Mouse (Mus musculus): ENCODE data around the gene Tpm4. TPM values are rescaled to one million over a fixed set of nuclear protein-coding genes. Genes with fewer than 3 reads are reported as not detected.
A peak's percentile ranks its signal among the peaks of the same experiment; 100 is the strongest.

Tpm4 gene
- polyA plus RNA-seq, 1 experiment from 2014 or later = 214 TPM

DNA sequence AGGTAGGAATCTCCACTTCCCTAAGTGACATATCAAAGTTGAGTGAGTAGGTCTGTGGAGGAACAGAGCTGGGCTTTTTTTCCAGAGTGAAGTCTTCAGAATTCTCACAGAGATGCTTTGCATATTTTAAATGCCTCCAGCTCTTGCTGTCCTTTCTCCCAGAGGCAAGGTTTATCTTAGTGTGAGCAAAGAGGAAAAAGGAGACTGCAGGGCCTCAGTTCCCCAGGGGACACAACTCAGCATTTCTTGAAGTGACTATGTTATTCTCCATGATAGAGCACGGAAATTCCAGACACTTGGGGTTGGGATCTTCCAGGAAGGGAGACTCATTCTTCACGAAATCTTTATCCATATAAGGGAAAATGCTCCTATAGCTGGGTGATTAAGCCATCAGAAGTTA is 12.5 kb downstream of the Tpm4 start:
- H3K36me3 ChIP-seq (ENCODE audit: control insufficient read depth, insufficient read depth) = peaks cover 25% of the 10 kb centered on the region
- ATAC-seq = no peak
- no peaks in the 10 kb centered on the region for H3K9me3 ChIP-seq (ENCODE audit: control insufficient read depth, low read length)
- no peak overlapping the region for H3K4me3 ChIP-seq (replicated peaks; ENCODE audit: low read length)
- no peak overlapping the region for H3K4me2 ChIP-seq (ENCODE audit: low read length)
- H3K9ac ChIP-seq (replicated peaks; ENCODE audit: low read depth, low read length) = no peak overlapping the region
- no peaks in the 10 kb centered on the region for H3K4me1 ChIP-seq (replicated peaks; ENCODE audit: control insufficient read depth, insufficient read depth, low read length)
- H3K27ac ChIP-seq (ENCODE audit: low read length) = no peak overlapping the region
- WGBS = 91% methylated on average over 2 of the region's 2 CpGs
- H3K27me3 ChIP-seq (replicated peaks; ENCODE audit: control insufficient read depth, insufficient read depth, low read length) = no peaks in the 10 kb centered on the region

DNA sequence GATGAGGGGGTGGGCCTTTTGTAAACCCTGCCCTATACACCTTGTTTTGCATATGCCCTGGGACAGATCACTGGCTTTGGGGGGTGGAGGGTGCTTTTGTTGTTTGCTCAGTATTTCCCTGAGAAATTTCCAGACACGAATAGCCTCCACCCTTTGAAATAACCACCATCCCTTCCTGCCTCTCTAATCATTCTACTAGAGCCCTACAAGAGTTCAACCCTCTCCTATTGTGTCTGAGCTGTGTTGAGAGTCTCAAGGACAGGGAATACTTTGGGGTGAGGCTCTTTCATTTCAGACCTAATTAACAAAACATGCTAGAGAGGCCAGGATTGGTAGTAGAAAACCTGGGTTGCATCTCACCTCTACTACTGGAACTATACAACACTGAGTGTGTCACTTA is 14.3 kb downstream of the Tpm4 start:
- H3K36me3 ChIP-seq (ENCODE audit: control insufficient read depth, insufficient read depth) = peaks cover 23% of the 10 kb centered on the region

DNA sequence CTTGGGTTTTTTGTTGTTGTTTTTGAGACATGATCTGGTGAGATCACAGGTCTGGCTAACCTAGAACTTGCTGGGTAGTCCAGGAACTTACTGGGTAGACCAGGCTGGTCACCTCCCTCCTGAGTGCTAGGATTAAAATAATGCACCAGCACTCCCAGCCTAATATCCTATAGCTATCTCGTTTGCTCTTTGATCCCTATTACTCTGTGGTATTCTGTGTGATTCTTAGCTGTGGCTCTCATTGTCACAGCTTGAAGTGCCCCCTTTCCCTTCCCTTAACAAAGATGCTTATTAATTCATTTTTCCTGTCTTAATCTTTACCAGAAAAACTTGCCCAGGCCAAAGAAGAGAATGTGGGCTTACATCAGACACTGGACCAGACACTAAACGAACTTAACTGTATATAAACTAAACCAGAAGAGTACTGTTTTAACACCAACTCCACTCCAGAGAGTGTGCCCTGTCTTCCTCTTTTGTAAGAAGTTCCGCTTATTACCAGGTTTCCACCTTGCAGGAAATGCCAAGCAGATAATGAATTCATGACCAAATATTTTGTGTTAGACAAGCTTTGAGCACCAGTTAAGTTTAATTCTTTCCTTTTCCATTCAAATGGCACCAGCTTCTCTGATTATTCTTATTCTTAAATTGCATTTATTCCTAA is 16.8 kb downstream of the Tpm4 start:
- no peak for ATAC-seq
- peaks cover 15% of the 10 kb centered on the region for H3K36me3 ChIP-seq (ENCODE audit: control insufficient read depth, insufficient read depth)
- no peak overlapping the region for H3K4me2 ChIP-seq (ENCODE audit: low read length)
- no peak overlapping the region for H3K9ac ChIP-seq (replicated peaks; ENCODE audit: low read depth, low read length)
- H3K27ac ChIP-seq (ENCODE audit: low read length) = no peak overlapping the region
- H3K4me3 ChIP-seq (replicated peaks; ENCODE audit: low read length) = no peak overlapping the region
- no peaks in the 10 kb centered on the region for H3K27me3 ChIP-seq (replicated peaks; ENCODE audit: control insufficient read depth, insufficient read depth, low read length)
- no peaks in the 10 kb centered on the region for H3K4me1 ChIP-seq (replicated peaks; ENCODE audit: control insufficient read depth, insufficient read depth, low read length)
- H3K9me3 ChIP-seq (ENCODE audit: control insufficient read depth, low read length) = no peaks in the 10 kb centered on the region
- WGBS = 82% methylated on average over 3 of the region's 3 CpGs

More for the DNA sequence above, 14.3 kb downstream of the Tpm4 start:
- Histone ChIP-seq H3K27ac (ENCODE audit: low read length) (no peak overlapping the region), H3K27me3 (replicated peaks; ENCODE audit: control insufficient read depth, insufficient read depth, low read length) (no peaks in the 10 kb centered on the region), H3K9me3 (ENCODE audit: control insufficient read depth, low read length) (no peaks in the 10 kb centered on the region), H3K4me2 (ENCODE audit: low read length) (no peak overlapping the region), H3K4me1 (replicated peaks; ENCODE audit: control insufficient read depth, insufficient read depth, low read length) (no peaks in the 10 kb centered on the region), H3K4me3 (replicated peaks; ENCODE audit: low read length) (no peak overlapping the region), H3K9ac (replicated peaks; ENCODE audit: low read depth, low read length) (no peak overlapping the region)
- 86% methylated on average over 1 of the region's 1 CpGs for WGBS
- ATAC-seq = no peak

DNA sequence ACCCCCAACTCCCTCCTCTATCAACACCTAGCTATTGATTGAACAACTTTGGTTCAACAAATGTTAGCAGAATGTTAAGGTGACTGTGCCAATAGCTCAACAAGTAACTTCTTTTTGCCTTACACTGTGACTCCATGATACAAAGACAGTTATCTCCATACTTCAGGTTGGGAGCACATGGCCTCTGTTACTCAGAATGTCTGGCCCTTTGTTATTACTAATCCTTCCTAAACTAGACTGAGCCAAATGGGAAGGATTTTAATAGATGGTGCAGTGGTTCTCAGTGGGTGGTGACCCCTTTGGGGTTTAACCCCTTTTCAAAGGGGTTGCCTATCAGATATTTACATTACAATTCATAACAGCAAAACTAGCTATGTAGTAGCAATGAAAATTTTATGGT is 18.6 kb downstream of the Tpm4 start:
- no peak overlapping the region for H3K4me3 ChIP-seq (replicated peaks; ENCODE audit: low read length)
- H3K4me1 ChIP-seq (replicated peaks; ENCODE audit: control insufficient read depth, insufficient read depth, low read length) = no peaks in the 10 kb centered on the region
- no peak overlapping the region for H3K9ac ChIP-seq (replicated peaks; ENCODE audit: low read depth, low read length)
- H3K27me3 ChIP-seq (replicated peaks; ENCODE audit: control insufficient read depth, insufficient read depth, low read length) = no peaks in the 10 kb centered on the region
- ATAC-seq = no peak
- peaks cover 7% of the 10 kb centered on the region for H3K36me3 ChIP-seq (ENCODE audit: control insufficient read depth, insufficient read depth)
- H3K4me2 ChIP-seq (ENCODE audit: low read length) = no peak overlapping the region
- no peak overlapping the region for H3K27ac ChIP-seq (ENCODE audit: low read length)
- no peaks in the 10 kb centered on the region for H3K9me3 ChIP-seq (ENCODE audit: control insufficient read depth, low read length)

DNA sequence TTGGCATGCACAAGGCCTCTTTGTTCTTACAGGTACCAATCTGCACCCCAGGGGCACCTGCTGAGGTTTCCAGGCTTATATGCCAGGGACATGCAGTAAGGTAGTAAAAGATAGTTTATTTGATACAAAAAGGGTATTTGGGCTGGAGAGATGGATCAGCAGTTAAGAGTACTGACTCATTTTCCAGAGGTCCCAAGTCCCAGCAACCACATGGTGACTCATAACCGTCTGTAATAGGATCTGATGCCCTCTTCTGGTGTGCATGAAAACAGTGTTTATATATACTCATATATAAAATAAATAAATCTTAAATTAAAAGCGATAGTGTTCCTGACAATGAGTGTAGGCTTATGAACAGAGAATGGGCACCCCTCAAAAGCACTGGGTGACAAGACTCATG is 23.3 kb downstream of the Tpm4 start:
- no peak overlapping the region for H3K9ac ChIP-seq (replicated peaks; ENCODE audit: low read depth, low read length)
- H3K4me2 ChIP-seq (ENCODE audit: low read length) = no peak overlapping the region
- ATAC-seq = no peak
- H3K36me3 ChIP-seq (ENCODE audit: control insufficient read depth, insufficient read depth) = no peaks in the 10 kb centered on the region
- peaks cover 17% of the 10 kb centered on the region for H3K4me1 ChIP-seq (replicated peaks; ENCODE audit: control insufficient read depth, insufficient read depth, low read length)
- H3K4me3 ChIP-seq (replicated peaks; ENCODE audit: low read length) = no peak overlapping the region
- WGBS = 83% methylated on average over 2 of the region's 2 CpGs
- no peaks in the 10 kb centered on the region for H3K27me3 ChIP-seq (replicated peaks; ENCODE audit: control insufficient read depth, insufficient read depth, low read length)
- H3K9me3 ChIP-seq (ENCODE audit: control insufficient read depth, low read length) = no peaks in the 10 kb centered on the region
- H3K27ac ChIP-seq (ENCODE audit: low read length) = no peak overlapping the region

DNA sequence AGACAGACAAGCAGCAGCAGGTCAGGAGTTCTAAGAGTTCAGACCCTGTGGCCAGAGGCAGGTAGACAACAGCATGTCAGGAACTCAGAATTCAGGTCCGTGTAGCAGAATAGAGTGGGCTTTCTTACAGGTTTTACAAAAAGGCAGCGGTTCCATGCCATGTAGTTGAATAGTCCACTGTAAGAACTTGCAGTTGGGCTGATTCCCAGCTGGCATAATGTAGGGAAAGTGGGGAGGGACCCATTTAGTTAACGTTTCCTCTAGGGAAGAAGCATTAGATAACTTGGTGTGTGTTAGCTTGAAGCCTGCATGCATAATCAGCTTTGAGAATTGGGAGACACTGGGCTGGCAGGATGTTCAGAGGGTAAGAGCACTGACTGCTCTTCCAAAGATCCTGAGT is 24.0 kb downstream of the Tpm4 start:
- H3K4me2 ChIP-seq (ENCODE audit: low read length) = no peak overlapping the region
- WGBS = 61% methylated on average over 3 of the region's 3 CpGs
- no peak overlapping the region for H3K27ac ChIP-seq (ENCODE audit: low read length)
- no peak for ATAC-seq
- H3K4me1 ChIP-seq (replicated peaks; ENCODE audit: control insufficient read depth, insufficient read depth, low read length) = peaks cover 17% of the 10 kb centered on the region
- no peak overlapping the region for H3K4me3 ChIP-seq (replicated peaks; ENCODE audit: low read length)
- H3K36me3 ChIP-seq (ENCODE audit: control insufficient read depth, insufficient read depth) = no peaks in the 10 kb centered on the region
- no peaks in the 10 kb centered on the region for H3K9me3 ChIP-seq (ENCODE audit: control insufficient read depth, low read length)
- no peaks in the 10 kb centered on the region for H3K27me3 ChIP-seq (replicated peaks; ENCODE audit: control insufficient read depth, insufficient read depth, low read length)
- no peak overlapping the region for H3K9ac ChIP-seq (replicated peaks; ENCODE audit: low read depth, low read length)

DNA sequence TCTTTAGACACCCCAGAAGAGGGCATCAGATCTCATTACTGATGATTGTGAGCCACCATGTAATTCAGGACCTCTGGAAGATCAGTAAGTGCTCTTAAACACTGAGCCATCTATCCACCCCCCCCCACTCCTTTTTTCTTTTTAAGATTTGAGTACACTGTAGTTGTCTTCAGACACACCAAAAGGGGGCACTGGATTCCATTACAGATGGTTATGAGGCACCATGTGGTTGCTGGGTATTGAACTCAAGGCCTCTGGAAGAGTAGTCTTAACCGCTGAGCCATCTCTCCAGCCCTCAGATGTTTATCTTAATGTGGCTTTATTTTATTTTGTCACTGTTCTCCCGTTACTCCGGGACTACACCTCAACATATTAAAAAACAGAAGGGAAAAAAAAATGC is 25.2 kb downstream of the Tpm4 start:
- 69% methylated on average over 3 of the region's 3 CpGs for WGBS
- H3K4me2 ChIP-seq (ENCODE audit: low read length) = peak overlapping the region; percentile 68
- H3K27me3 ChIP-seq (replicated peaks; ENCODE audit: control insufficient read depth, insufficient read depth, low read length) = no peaks in the 10 kb centered on the region
- H3K9ac ChIP-seq (replicated peaks; ENCODE audit: low read depth, low read length) = no peak overlapping the region; the same call in 1 of the 2 replicates
- H3K4me3 ChIP-seq (replicated peaks; ENCODE audit: low read length) = peak overlapping the region; percentile 49
- no peak overlapping the region for H3K27ac ChIP-seq (ENCODE audit: low read length)
- peaks cover 17% of the 10 kb centered on the region for H3K4me1 ChIP-seq (replicated peaks; ENCODE audit: control insufficient read depth, insufficient read depth, low read length)
- ATAC-seq = no peak
- H3K9me3 ChIP-seq (ENCODE audit: control insufficient read depth, low read length) = no peaks in the 10 kb centered on the region
- H3K36me3 ChIP-seq (ENCODE audit: control insufficient read depth, insufficient read depth) = no peaks in the 10 kb centered on the region

DNA sequence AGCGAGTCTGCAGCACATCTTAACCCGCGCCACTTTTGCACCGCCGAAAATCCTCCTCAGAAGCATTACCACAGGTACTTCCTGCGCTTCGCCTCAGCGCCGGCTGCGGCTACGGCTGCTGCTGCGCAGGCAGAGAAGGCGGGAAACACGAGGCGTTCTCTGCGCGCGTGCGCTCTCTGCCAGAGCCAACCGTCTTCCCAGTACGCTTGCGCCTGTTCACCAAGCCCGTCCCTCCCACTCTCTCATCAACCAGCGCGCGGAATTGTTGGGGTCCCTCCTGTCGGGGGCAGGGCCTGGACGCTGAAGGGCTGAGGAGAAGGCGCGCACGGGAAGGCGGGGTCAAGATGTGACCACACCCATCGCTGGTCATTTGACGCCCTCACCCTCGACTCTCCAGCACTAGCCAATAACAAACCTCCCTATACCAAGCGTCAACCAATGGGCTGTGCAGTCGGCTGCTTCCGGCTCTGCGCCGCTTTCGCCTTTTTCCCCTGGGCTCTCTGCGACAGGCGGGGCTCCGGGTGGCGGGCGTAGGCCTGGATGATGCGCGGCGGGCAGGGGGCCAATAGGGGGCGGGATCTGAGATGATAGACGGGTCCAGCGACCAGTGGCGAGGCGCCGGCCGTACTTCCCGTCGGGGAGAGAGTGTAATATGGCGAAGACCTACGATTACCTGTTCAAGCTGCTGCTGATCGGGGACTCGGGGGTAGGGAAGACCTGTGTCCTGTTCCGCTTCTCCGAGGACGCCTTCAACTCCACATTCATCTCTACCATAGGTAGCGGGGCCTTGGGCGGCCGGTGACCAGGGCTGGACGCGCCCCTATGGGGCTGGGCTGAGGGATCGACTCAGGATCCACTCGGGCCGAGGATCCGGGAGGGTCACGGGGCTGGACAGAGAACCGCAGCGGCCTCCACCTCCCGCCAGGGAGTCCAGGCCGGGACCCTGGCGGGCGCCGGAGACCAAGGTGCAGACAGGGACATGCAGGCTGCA is 26.2 kb downstream of the Tpm4 start, which contains the start of gene Rab8a:
Rab8a (plus strand) TSS at position 494 of the 991 bp plus-strand sequence.
- peak within 1 kb of the TSS; percentile 80 for H3K4me2 ChIP-seq (ENCODE audit: low read length)
- peak within 1 kb of the TSS; percentile 74 for H3K4me3 ChIP-seq (replicated peaks; ENCODE audit: low read length)
- no peaks in the 10 kb centered on the region for H3K27me3 ChIP-seq (replicated peaks; ENCODE audit: control insufficient read depth, insufficient read depth, low read length)
- WGBS = under 1% methylated on average over 81 of the region's 82 CpGs
- peaks cover 17% of the 10 kb centered on the region for H3K4me1 ChIP-seq (replicated peaks; ENCODE audit: control insufficient read depth, insufficient read depth, low read length)
- H3K27ac ChIP-seq (ENCODE audit: low read length) = peak within 1 kb of the TSS; percentile 78
- H3K36me3 ChIP-seq (ENCODE audit: control insufficient read depth, insufficient read depth) = no peaks in the 10 kb centered on the region
- peak; percentile 98 for ATAC-seq
- H3K9ac ChIP-seq (replicated peaks; ENCODE audit: low read depth, low read length) = peak within 1 kb of the TSS; percentile 84
- H3K9me3 ChIP-seq (ENCODE audit: control insufficient read depth, low read length) = no peaks in the 10 kb centered on the region

DNA sequence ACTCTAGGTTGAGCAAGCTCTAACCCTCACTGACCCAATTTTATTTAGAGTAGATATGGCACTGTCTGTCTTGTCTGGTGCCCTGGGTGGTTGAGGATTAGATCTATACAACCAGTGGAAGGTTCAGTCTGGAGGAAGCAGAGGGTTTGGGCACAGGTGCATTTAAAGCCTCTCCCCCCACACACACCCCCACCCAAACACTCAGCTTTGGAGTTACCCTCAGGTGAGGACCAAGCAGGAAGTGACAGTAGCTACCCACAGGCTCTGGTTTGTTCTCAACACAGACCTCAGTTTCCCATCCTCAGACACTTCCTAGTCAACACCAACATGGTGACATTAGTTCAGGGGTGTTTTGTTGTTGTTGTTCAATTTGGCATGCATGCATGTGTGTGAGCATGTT is 28.0 kb downstream of the Tpm4 start:
- peaks cover 17% of the 10 kb centered on the region for H3K4me1 ChIP-seq (replicated peaks; ENCODE audit: control insufficient read depth, insufficient read depth, low read length)
- no peaks in the 10 kb centered on the region for H3K9me3 ChIP-seq (ENCODE audit: control insufficient read depth, low read length)
- no peak overlapping the region for H3K27ac ChIP-seq (ENCODE audit: low read length)
- no peak overlapping the region for H3K4me2 ChIP-seq (ENCODE audit: low read length)
- no peaks in the 10 kb centered on the region for H3K27me3 ChIP-seq (replicated peaks; ENCODE audit: control insufficient read depth, insufficient read depth, low read length)
- H3K4me3 ChIP-seq (replicated peaks; ENCODE audit: low read length) = no peak overlapping the region
- H3K9ac ChIP-seq (replicated peaks; ENCODE audit: low read depth, low read length) = no peak overlapping the region
- no peak for ATAC-seq
- no peaks in the 10 kb centered on the region; the same call in 1 of the 2 replicates for H3K36me3 ChIP-seq (ENCODE audit: control insufficient read depth, insufficient read depth)

Data from forebrain, embryonic 16.5 days (tissue).